ENCODE assay signal across 41 mouse cellular contexts in genomic region chr14:41066416-41066815, GRCm38 (mm10). TPM values are rescaled to one million over a fixed set of nuclear protein-coding genes. Genes with fewer than 3 reads are reported as not detected.
"Had no signal": no experiment of that assay in that cellular context is flagged by ENCODE, and none has a peak within 500 bp of the region (broad histone marks: within the 10 kb centered on the region; RNA-seq: fewer than 3 reads in every experiment).

No protein-coding gene starts in this region.

- H3K36me3 ChIP-seq: heart, embryonic 10.5 days; heart, embryonic 12.5 days; hindbrain, embryonic 10.5 days; hindbrain, embryonic 12.5 days; intestine, embryonic 15.5 days; limb, embryonic 13.5 days; limb, embryonic 15.5 days; liver, embryonic 12.5 days had no signal

- H3K9me3 ChIP-seq: heart, embryonic 10.5 days; heart, embryonic 12.5 days; hindbrain, embryonic 10.5 days; hindbrain, embryonic 12.5 days; intestine, embryonic 15.5 days; limb, embryonic 13.5 days; limb, embryonic 15.5 days; liver, embryonic 12.5 days had no signal

- H3K27me3 ChIP-seq: heart, embryonic 12.5 days; hindbrain, embryonic 12.5 days; intestine, embryonic 15.5 days; limb, embryonic 13.5 days; limb, embryonic 15.5 days; liver, embryonic 12.5 days had no signal

- H3K9ac ChIP-seq: heart, embryonic 12.5 days; hindbrain, embryonic 12.5 days; hindbrain, embryonic 14.5 days; intestine, embryonic 15.5 days; limb, embryonic 13.5 days; limb, embryonic 15.5 days; liver, embryonic 12.5 days had no signal

- ATAC-seq: hindbrain, embryonic 16.5 days; inflammation-experienced regulatory T-cells, adult 6 months; intestine, embryonic 15.5 days; intestine, postnatal 0 days; liver, embryonic 12.5 days had no signal

- H3K4me2 ChIP-seq: heart, embryonic 12.5 days; hindbrain, embryonic 12.5 days; hindbrain, embryonic 14.5 days; intestine, embryonic 15.5 days; limb, embryonic 13.5 days; limb, embryonic 15.5 days; liver, embryonic 12.5 days had no signal

- H3K27ac ChIP-seq: gastrocnemius, adult 2 months; heart, embryonic 10.5 days; hindbrain, embryonic 10.5 days; hindbrain, embryonic 12.5 days; hindbrain, embryonic 14.5 days; intestine, embryonic 15.5 days; layer of hippocampus, adult 2 months; limb, embryonic 13.5 days; limb, embryonic 15.5 days; liver, embryonic 12.5 days had no signal

- H3K4me1 ChIP-seq: hindbrain, embryonic 12.5 days; intestine, embryonic 15.5 days; limb, embryonic 13.5 days; limb, embryonic 15.5 days had no signal

- H3K4me3 ChIP-seq: gastrocnemius, adult 2 months; heart, embryonic 10.5 days; heart, embryonic 12.5 days; hindbrain, embryonic 10.5 days; hindbrain, embryonic 12.5 days; intestine, embryonic 15.5 days; layer of hippocampus, adult 2 months; limb, embryonic 13.5 days; limb, embryonic 15.5 days; liver, embryonic 12.5 days had no signal

- DNase-seq: gastrocnemius, adult 2 months; gastrocnemius, postnatal 10 days; gastrocnemius, postnatal 25 days; heart, adult 18-20 months; heart, postnatal 10 days; heart, postnatal 4 days; kidney, adult 18-20 months; kidney, adult 8-10 months; kidney, postnatal 10 days; kidney, postnatal 25 days; kidney, postnatal 4 days; layer of hippocampus, postnatal 36 days; left cerebral cortex, postnatal 4 days had no signal

RNA-seq across cellular contexts. Expression of gene Dydc2, which starts 2.6 kb away (rescaled TPM):
- total RNA-seq: gastrocnemius, adult 2 months; gastrocnemius, postnatal 10 days; gastrocnemius, postnatal 25 days; gastrocnemius, postnatal 4 days; granulocyte monocyte progenitor cell, adult 5-6 weeks; heart, adult 18-20 months; heart, adult 8-10 months; heart, postnatal 10 days; heart, postnatal 25 days; heart, postnatal 4 days; liver, adult 2 months had no signal
- polyA plus RNA-seq: inflammation-experienced regulatory T-cells, adult 6 months; intestine, embryonic 15.5 days; intestine, postnatal 0 days; kidney, embryonic 14.5 days; kidney, embryonic 16.5 days; limb, embryonic 11.5 days; limb, embryonic 13.5 days; limb, embryonic 15.5 days; liver, adult 2 months; liver, embryonic 12.5 days had no signal

RNA-seq across cellular contexts. Expression of gene Dydc1, which starts 6.3 kb away (rescaled TPM):
- total RNA-seq: gastrocnemius, adult 2 months; gastrocnemius, postnatal 10 days; gastrocnemius, postnatal 25 days; gastrocnemius, postnatal 4 days; granulocyte monocyte progenitor cell, adult 5-6 weeks; heart, adult 18-20 months; heart, adult 8-10 months; heart, postnatal 10 days; heart, postnatal 25 days; heart, postnatal 4 days; layer of hippocampus, adult 2 months; layer of hippocampus, postnatal 10 days; layer of hippocampus, postnatal 36 days; left cerebral cortex, adult 18-20 months; left cerebral cortex, adult 8-10 months; left cerebral cortex, postnatal 10 days; left cerebral cortex, postnatal 25 days; left cerebral cortex, postnatal 4 days; liver, adult 2 months had no signal
- polyA plus RNA-seq: heart, embryonic 10.5 days; heart, embryonic 12.5 days; heart, embryonic 14.5 days; heart, embryonic 16.5 days; hindbrain, embryonic 10.5 days; hindbrain, embryonic 14.5 days; inflammation-experienced regulatory T-cells, adult 6 months; intestine, embryonic 15.5 days; intestine, postnatal 0 days; kidney, embryonic 14.5 days; kidney, embryonic 16.5 days; limb, embryonic 11.5 days; limb, embryonic 13.5 days; limb, embryonic 15.5 days; liver, adult 2 months; liver, embryonic 12.5 days had no signal

RNA-seq across cellular contexts. Expression of gene Mat1a, which starts 38.4 kb away (rescaled TPM):
- total RNA-seq: gastrocnemius, adult 2 months; gastrocnemius, postnatal 25 days; granulocyte monocyte progenitor cell, adult 5-6 weeks; heart, adult 18-20 months; heart, postnatal 10 days; heart, postnatal 25 days; layer of hippocampus, adult 2 months; layer of hippocampus, postnatal 10 days; layer of hippocampus, postnatal 36 days; left cerebral cortex, adult 18-20 months; left cerebral cortex, adult 8-10 months; left cerebral cortex, postnatal 10 days; left cerebral cortex, postnatal 25 days; left cerebral cortex, postnatal 4 days had no signal
- polyA plus RNA-seq: hindbrain, embryonic 10.5 days; hindbrain, embryonic 12.5 days; hindbrain, embryonic 14.5 days; hindbrain, embryonic 16.5 days; inflammation-experienced regulatory T-cells, adult 6 months; kidney, embryonic 14.5 days; limb, embryonic 11.5 days; limb, embryonic 13.5 days had no signal
